Mouse (Mus musculus): ENCODE measurements around the gene Xlr3c.
"Not testable (repeated sequence)": the region's sequence is repeated elsewhere in the genome, so short reads cannot be mapped to it uniquely, and the experiment has no call there.

The Xlr3c gene

GRCm38 (mm10) chrX:73265270-73265669, at the start of gene Xlr3c:
Gene Xlr3c (minus strand): TSS chrX:73265390.
- DNase-seq (ENCODE audit: low read depth, low spot score), result not testable (repeated sequence)

- DNase-seq (ENCODE audit: low read depth, low spot score), result peak; percentile 46
These were observed 47.3 kb upstream of the Xlr3c start for GRCm38 (mm10) chrX:73312522-73312921.

DNA sequence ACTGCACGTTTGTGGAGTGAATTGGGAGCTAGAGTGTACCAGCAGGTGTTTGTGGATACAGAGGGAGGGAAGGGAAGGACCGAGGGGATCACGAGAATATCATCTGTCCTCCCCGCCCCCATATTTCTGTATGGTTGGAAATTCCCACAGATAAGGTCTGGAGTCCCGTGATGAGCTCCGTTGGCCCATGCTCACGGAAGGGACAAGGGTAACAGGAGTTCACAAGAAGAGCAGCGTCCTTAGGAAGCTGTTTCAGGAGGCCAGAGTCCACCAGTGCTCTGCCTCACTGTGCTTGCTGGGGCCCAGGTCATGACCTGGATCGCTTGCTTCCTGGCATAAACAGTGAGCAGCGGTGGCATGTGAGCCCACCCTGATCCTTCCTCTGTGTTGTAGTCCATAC, 30.6 kb upstream of the Xlr3c start:
- not testable (repeated sequence) for DNase-seq (ENCODE audit: low read depth, low spot score)

GRCm38 (mm10) chrX:73292876-73293275, 27.7 kb upstream of the Xlr3c start, which contains the start of the genes Xlr5a and Xlr5c:
Gene Xlr5a (minus strand): TSS chrX:73292976.
Gene Xlr5c (minus strand): TSS chrX:73292976.
- DNase-seq (ENCODE audit: low read depth, low spot score), result not testable (repeated sequence)

GRCm38 (mm10) chrX:73262428-73262827, 2.8 kb downstream of the Xlr3c start:
- not testable (repeated sequence) for DNase-seq (ENCODE audit: low read depth, low spot score)

DNA sequence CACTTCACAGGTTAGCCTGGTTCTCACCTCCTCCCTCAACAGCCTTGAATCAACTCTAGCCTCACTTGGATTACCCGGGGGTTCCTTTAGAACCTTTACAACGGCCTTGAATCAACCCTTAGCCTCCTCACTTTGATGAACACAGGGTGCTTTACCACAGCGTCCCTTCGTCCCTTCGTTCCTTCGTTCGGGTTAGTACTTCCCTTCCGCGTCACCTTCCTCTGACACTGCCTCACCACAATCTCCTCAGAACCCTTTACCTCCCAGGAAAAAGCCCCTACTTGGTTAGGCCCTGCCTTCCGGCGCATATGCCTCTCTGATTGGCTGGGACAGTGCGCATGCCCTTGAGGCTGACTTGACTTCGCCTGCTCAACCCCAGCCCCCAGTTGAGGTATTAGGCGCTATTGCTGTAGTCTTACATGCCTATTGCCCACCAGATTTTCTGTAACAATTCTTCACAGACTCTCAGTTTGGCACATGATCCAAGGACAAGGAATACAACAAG, 22.3 kb downstream of the Xlr3c start, which contains the start of gene Xlr4c:
Xlr4c (minus strand) TSS at position 310 of the 505 bp plus-strand sequence.
- DNase-seq (ENCODE audit: low read depth, low spot score), result not testable (repeated sequence)

GRCm38 (mm10) chrX:73229288-73229687, 35.9 kb downstream of the Xlr3c start:
- DNase-seq (ENCODE audit: low read depth, low spot score), result peak; percentile 0

DNA sequence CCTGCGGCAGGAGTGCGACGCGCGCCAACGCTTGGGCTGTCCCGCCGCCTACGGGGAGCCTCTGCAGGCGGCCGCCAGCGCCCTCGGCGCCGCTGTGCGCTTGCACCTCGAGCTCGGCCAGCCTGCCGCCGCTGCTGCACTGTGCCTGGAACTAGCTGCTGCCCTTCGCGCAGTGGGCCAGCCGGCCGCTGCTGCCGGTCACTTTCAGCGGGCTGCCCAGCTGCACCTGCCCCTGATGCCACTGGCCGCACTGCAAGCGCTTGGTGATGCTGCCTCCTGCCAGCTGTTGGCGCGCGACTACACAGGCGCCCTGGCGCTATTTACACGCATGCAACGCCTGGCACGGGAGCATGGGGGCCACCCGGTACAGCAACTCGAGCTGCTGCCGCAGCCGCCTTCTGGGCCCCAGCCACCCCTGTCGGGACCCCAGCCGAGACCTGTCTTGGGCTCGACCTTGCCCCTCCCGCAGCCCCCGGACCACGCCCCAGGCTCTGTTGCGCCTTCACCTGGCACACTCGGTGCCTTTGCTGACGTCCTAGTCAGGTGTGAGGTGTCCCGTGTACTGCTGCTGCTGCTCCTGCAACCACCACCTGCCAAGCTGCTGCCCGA, 36.5 kb downstream of the Xlr3c start:
- peak; percentile 55 for DNase-seq (ENCODE audit: low read depth, low spot score)

GRCm38 (mm10) chrX:73227914-73228605, 37.1 kb downstream of the Xlr3c start, which contains the start of gene F8a:
Gene F8a (plus strand): TSS chrX:73228291.
- peak; percentile 84 for DNase-seq (ENCODE audit: low read depth, low spot score)

GRCm38 (mm10) chrX:73225365-73225764, 39.8 kb downstream of the Xlr3c start:
- DNase-seq (ENCODE audit: low read depth, low spot score), result no peak

- DNase-seq (ENCODE audit: low read depth, low spot score), result not testable (repeated sequence)
These were observed 51.2 kb downstream of the Xlr3c start, which contains the start of gene Xlr4b for GRCm38 (mm10) chrX:73213819-73214564. Gene Xlr4b (plus strand): TSS chrX:73214333.

All from ZHBTc4 (cell line).